In genomic region chr3:108069231-108069870, GRCm38 (mm10) we compare ENCODE assay signal across 8 mouse cellular contexts. TPM values are rescaled to one million over a fixed set of nuclear protein-coding genes. Genes with fewer than 3 reads are reported as not detected.
DNase-seq lines count a peak whose midpoint lies in the region; ATAC-seq lines count a peak whose summit lies in the region.

No protein-coding gene starts in this region.

- no peak for DNase-seq in frontal cortex, postnatal 36 days (ENCODE audit: low spot score in 2 of 2)
- peak; percentile 75 to 83 for DNase-seq in kidney, adult 8-10 months
- no peak for DNase-seq in layer of hippocampus, adult 9-11 months
- DNase-seq in embryo, embryonic 9.5 days (ENCODE audit: extremely low spot score): no peak
- DNase-seq in cerebellum, postnatal 36 days: no peak

- ATAC-seq in frontal cortex, adult (ENCODE audit: low TSS enrichment): peak; percentile 80
- peak; percentile 33 for ATAC-seq in granulocyte monocyte progenitor cell, adult 5-6 weeks (replicated peaks; ENCODE audit: poor library complexity, severe bottlenecking)
- peak; percentile 68 for ATAC-seq in megakaryocyte-erythroid progenitor cell, adult 5-6 weeks (replicated peaks; ENCODE audit: low FRiP score, low TSS enrichment, poor library complexity, severe bottlenecking)

RNA-seq across cellular contexts. Expression of gene Ampd2, which starts 17.1 kb away (rescaled TPM):
- total RNA-seq in granulocyte monocyte progenitor cell, adult 5-6 weeks (2014; fragmentation: Nextera tagmentation): 126 and 158 TPM in 2 replicates
- 54.6 and 69.6 TPM in 2 replicates for total RNA-seq in granulocyte monocyte progenitor cell, adult 5-6 weeks (2017)
- total RNA-seq in megakaryocyte-erythroid progenitor cell, adult 5-6 weeks (2014; fragmentation: Nextera tagmentation): 56.9 and 63.8 TPM in 2 replicates
- total RNA-seq in megakaryocyte-erythroid progenitor cell, adult 5-6 weeks (2017): 23.8 and 41.6 TPM in 2 replicates

RNA-seq across cellular contexts. Expression of gene Gnat2, which starts 23.2 kb away (rescaled TPM):
- total RNA-seq in granulocyte monocyte progenitor cell, adult 5-6 weeks (2014; fragmentation: Nextera tagmentation): 1.9 and 2.2 TPM in 2 replicates
- 2.5 TPM in 1 of 2 replicates, not detected in the other for total RNA-seq in granulocyte monocyte progenitor cell, adult 5-6 weeks (2017)
- total RNA-seq in megakaryocyte-erythroid progenitor cell, adult 5-6 weeks (2014; fragmentation: Nextera tagmentation): 0.64 TPM in 1 of 2 replicates, not detected in the other
- 1.7 TPM in 1 of 2 replicates, not detected in the other for total RNA-seq in megakaryocyte-erythroid progenitor cell, adult 5-6 weeks (2017)

RNA-seq across cellular contexts. Expression of gene Gstm4, which starts 24.7 kb away (rescaled TPM):
- 21.7 and 31.2 TPM in 2 replicates for total RNA-seq in granulocyte monocyte progenitor cell, adult 5-6 weeks (2014; fragmentation: Nextera tagmentation)
- total RNA-seq in granulocyte monocyte progenitor cell, adult 5-6 weeks (2017): 16.3 and 35.5 TPM in 2 replicates
- total RNA-seq in megakaryocyte-erythroid progenitor cell, adult 5-6 weeks (2014; fragmentation: Nextera tagmentation): 2.8 and 3.6 TPM in 2 replicates
- total RNA-seq in megakaryocyte-erythroid progenitor cell, adult 5-6 weeks (2017): 1.7 and 2.9 TPM in 2 replicates

RNA-seq across cellular contexts. Expression of gene Gstm1, which starts 51.6 kb away (rescaled TPM):
- total RNA-seq in granulocyte monocyte progenitor cell, adult 5-6 weeks (2014; fragmentation: Nextera tagmentation): 1,142 and 1,261 TPM in 2 replicates
- total RNA-seq in granulocyte monocyte progenitor cell, adult 5-6 weeks (2017): 468 and 672 TPM in 2 replicates
- total RNA-seq in megakaryocyte-erythroid progenitor cell, adult 5-6 weeks (2014; fragmentation: Nextera tagmentation): 9.1 and 18.8 TPM in 2 replicates
- 8.4 and 14.7 TPM in 2 replicates for total RNA-seq in megakaryocyte-erythroid progenitor cell, adult 5-6 weeks (2017)

Comparison
In these comparisons a context has a peak if more than half of its experiments do, and no peak if none do; other contexts are left out.
1. DNase-seq: peak in kidney, adult 8-10 months (2 of 2); none in frontal cortex, postnatal 36 days (0 of 2), layer of hippocampus, adult 9-11 months (single experiment), embryo, embryonic 9.5 days (single experiment) and cerebellum, postnatal 36 days (0 of 2).
2. Peak in every context shown above with its lines, with median percentiles within 50 percentile points of each other: ATAC-seq.